Mouse (Mus musculus) CD8-positive naive resting alpha-beta T cell, adult 2 months (primary cell): ENCODE results near the gene Anapc1.
A peak's percentile ranks its signal among the peaks of the same experiment; 100 is the strongest.

Source experiments
- DNase-seq, 2 experiments: peaks; one replicate each; pipeline ENCODE4 v3.0.0; 2022; ENCODE audit warnings: low read depth in 2 of 2, low spot score in 2 of 2

The Anapc1 gene

DNA sequence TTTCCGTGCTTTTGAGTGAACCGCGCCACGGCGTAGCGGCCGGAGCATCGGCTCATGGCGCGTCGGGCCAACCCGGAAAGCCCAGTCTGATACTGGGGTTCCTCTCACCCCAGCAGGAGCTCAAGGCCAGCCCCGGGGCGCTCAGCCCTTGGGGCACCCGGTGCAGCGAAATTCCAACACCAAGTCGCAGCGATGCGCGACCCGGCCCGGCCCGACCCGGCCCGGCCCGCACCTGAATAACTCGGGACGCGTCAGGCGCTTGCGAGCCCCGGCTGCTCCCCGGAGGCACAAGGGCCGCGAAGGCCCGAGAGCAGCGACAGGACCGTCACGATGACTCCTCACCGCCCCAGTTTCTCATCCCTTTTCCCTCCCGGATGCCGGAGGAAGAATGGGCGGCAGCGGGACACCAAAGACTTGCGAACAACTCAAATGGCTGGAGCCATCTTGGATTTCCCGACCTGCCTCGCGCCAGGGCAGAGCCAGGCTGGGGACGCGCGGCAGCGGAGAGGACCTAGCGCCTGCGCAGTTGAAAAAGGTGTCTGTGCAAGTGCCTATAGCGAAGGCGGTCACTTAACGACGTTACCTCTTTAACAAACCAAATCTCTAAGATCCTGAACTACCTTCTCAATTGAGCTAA lies at the start of gene Anapc1:
Gene Anapc1, minus strand, starts transcription at position 471 of the 637 bp plus-strand sequence.
- peak; percentile 80 to 83 for DNase-seq

DNA sequence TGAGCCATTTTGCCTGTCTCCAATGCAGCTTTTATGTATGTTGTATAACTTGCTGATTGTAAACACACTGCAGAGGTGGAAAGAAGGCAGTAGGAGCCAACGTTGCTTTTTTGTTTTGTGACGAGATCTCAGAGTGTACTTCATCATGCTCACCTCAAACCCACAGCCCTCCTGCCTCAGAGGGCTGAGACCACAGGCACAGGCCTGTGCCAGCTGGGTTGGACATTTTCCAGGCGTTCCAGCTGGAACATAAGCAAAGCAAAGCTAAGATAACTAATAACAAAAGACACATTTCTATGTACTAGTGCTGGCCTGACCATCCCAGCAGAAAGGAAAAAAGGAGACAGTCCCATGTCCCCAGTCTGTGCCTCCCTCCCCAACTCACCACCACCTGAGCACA lies 47.9 kb upstream of the Anapc1 start:
- no peak for DNase-seq

DNA sequence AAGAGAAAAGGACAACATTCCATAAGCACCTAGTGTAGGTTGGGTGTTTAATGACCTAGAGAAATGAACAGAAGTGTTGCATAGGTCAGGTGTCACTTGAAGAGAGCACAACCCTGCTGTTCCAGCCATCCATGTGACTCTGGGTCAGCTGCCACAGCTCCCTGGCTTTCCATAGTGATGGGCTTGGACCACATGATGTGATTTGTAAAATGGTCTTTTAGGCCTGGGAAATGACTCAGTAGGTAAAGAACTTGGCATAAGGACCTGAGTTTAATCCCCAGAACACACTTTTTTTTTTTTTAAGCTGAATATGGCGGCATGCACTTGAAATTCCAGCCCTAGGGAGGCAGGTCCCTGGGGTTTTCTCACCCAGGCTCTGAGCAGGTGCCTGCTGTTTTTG lies 44.8 kb upstream of the Anapc1 start:
- DNase-seq: no peak

DNA sequence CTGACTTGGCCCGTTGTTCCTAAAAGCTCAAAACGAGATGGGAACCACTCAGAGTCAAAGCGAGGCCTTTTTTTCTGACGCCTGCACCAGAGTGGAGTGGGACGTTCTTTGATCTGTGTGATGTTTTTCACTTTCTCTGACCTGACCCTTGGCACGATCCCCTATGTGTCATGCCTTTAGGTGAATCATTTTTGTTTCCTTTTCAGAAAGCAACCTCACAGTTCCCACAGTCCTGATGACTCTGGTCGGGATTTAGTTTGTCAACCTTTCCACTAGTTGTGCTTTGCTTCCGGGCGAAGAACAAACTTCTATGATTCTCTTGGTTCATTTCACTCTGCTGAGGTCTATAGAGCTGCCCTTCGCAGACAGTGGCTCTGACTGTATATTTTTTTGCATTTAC lies 44.3 kb upstream of the Anapc1 start:
- DNase-seq: no peak

DNA sequence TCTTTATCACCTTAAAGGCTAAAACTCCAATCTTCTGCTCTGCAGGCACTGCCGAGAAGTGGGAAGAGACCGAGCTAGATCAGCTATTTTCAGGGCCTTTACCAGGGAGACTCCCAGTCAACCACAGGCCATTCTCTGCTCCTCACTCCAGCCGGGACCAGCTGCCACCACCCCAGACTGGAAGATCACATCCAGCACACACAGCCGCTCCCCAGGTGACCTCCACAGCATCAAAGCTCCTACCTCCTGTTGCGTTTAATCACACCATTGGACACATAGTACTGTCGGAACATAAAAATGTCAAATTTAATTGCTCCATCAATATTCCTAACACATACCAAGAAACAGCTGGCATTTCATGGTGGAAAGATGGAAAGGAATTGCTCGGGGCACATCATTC lies 42.0 kb upstream of the Anapc1 start:
- DNase-seq: no peak

DNA sequence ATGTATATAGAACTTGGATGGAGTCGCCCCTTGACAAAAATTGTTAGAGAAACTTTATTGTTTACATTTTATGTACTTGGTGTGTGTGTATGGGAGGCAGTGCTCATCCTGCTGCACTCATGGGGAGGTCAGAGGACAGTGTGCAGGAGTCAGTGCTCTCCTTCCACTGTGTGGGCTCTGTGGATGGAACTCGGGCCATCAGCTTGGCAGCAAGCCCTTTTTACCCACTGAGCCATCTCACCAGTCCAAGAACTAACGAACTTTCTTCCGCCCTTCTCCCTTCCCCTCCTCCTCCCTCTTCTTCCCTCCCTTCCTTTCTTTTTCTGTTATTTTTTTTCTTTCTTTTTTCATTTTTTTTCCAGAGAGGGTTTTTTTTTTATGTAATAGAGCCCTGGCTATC lies 40.9 kb upstream of the Anapc1 start:
- DNase-seq: no peak

DNA sequence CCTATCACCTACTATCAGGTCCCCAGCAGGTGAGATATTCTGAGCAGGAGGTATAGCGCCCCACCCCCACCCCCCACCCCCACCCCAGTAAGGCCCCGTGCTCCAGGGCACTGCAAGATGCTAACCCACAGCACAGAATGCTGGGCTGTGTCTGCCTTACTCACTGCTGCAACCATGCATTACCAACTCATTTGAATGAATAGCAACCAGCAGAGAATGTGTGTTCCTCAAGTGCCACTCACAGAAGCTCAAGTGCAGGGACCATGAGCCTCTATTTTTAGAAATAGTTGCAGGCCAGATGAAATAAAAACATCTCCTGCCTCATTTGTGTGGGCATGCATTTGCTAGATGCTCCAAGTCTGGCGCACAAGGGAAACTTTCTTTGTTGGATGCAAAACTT lies 40.4 kb upstream of the Anapc1 start:
- no peak for DNase-seq

DNA sequence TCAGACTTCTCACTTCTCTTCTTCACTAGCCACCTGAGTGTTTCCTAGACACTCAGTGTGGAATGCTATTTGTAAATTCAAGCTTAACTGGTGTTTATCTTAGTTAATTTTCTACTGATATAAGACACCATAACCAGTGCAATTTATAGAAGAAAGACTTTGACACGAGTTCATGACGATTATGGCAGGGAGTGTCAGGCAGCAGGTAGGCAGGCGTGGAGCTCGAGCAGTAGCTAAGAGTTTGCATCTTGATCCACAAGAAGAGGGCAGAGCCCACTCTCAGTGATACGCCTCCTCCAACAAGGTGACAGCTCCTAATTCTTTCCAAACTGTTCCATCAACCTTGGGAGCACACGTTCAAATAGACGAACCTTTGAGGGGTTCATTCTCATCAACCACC lies 39.4 kb upstream of the Anapc1 start:
- DNase-seq: no peak

DNA sequence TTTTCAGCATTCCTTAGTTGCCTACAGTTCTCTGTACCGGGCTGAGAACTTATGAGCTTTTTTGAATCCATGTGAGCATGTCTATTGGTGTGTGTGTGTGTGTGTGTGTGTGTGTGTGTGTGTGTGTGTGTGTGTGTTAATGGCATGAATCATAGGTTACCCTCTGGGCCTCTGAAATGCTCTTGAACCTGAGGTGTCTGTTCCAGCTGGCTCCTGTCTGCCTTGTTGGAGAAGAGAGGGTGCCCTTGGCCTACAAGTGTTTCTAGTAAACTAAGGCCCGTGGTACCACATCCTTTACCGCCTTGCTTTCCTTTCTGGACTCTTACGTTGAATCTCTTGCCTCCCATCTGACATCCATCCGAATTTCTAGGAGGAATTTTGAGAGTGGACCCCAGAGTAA lies 38.9 kb upstream of the Anapc1 start:
- DNase-seq: no peak

DNA sequence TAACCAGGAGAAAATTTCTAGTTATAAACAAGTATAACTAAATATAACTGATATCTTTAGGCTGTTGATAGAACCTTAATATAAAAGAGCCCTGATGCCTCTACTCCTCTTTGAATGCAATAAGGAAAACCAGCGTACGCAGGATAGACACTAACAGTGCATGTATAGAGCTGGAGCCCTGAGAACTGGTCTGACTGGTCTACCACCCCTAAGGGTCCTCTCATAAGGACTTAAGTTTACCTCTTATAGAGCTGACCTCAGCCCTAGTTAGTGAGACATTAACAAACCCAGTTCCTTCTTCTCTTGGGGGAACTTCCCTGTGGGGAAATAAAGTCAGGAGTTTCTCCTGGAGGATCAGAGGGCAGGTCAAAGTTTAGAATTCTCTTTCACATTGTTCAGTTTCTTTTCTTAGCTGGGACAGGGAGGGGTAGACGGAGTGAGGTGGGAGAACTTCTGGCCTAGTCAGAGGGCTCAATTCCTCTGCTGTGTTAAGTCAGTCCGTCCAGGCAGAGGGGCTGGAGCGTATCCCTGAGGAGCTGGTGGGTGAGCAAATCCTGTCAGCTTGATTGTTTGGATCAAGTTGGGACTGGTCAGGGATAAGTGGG lies 35.0 kb upstream of the Anapc1 start:
- DNase-seq: no peak

DNA sequence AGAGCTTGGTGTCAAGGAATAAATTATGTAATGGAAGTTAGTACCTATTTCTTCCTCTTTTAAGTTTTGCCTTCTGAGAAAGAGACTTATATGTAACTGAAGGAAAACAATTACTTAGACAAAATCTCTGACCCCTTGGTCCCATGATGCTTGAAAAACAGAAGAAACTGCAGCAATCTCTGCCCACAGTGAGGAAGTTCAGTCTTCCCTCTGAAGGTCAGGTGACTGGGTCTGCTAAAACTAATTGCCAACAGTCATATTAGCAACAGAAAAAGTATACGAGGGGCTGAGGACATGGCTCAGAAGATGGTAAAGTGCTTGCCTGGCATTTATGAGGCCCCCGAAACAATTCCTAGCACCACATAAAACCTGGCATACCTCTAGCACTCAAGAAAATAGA lies 32.2 kb upstream of the Anapc1 start:
- DNase-seq: no peak

DNA sequence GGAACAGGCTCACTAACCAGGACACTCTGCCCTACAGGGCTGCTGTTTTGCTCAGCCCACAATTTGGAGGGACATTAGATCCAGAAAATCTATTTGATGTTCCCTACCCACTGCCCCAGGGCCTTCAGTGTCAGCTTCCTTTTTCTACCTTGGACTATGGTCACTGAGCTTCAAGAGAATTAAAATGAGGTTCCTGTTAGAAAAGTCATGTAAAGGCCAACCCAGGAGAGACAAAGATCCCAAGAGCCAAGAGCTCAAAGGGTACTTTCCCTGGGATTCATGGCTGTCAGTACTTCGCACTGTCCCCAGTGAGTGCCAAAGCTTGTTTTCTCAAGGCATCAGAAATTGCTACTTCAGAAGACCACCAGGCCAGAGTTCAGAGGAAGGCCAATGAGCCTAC lies 28.8 kb upstream of the Anapc1 start:
- DNase-seq: no peak

DNA sequence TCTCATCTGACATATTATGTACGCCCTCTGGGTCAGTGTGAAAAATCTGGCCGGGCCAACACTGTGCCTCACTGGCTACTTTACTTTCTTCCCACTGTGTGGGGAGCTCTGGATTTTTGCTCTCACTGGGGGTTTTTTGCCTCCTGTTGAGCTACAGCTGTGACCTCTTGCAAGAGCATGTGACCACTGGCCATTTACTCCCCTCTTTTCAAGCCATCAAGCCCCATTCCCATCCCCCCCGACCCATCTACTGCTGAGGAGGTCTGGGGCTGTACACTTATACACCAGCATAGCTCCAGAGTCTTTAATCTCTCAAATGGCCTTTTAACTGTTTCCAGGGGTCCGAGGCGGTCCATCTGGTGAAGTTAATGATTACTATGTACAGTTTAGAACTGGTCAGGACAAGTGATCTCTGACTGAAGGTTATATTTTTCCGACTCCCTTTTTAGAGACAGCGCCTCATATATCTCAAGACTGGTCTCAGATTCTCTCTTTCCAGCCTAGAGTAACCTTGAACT lies 27.6 kb upstream of the Anapc1 start:
- DNase-seq: no peak

DNA sequence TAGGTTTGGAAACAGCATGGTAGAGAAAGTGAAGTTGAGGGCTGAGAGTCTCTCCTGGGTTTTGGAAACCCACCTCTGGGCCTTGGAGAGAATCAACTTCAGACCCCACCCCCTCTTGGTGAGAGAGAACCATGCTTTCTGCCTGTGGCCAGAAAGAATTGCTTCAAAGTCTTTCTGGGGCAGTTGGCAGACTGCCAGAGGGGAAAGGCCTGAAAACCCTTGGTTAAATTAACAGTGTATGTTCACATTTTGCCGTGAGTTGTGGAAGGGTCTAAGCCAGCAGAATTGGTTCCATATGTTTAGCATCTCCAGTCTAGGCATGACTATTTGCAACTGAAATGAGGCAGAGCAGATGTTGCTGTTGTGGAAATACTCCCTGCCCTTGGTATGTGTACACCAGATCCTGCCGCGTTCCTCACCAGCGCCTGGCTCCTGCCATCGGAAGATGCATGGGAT lies 26.4 kb upstream of the Anapc1 start:
- DNase-seq: no peak

DNA sequence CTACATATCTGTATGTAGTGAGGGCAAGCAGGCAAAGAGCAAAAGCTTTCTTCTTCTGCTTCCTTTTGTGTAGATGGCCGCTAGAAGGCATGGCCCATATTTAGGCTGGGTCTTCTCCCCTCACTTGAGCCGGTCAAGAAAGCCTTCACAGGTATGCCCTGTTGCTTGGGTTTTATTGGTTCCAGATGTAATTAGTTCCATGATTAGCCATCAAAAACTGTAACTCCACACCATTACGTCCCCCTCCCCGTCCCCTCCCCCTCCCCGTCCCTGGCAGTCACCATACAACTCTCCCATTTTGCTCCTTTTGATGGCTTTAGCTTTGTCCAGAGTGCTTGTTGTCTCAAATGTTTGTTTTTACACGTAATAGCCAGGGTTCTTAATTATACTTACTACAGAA lies 25.7 kb upstream of the Anapc1 start:
- DNase-seq: no peak

DNA sequence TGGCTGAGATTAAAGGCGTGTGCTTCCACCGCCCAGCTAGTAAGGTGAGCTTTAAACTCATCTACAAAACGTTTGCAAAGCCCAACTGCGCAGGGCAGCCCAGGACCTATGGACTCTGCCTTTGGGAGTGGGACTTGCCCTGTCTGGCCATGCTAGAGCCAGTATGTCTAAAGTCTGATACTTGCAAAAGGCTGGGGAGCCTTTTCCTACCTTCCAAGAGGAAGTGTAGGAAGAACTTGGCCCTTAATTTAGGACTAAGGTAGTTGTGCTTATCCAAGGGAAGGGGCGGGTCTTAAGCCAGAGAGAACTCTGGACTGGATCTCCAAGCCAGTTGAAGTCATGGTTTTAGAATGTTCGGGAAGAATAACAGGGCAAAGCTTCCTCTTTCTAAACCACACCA lies 23.4 kb upstream of the Anapc1 start:
- DNase-seq: no peak

DNA sequence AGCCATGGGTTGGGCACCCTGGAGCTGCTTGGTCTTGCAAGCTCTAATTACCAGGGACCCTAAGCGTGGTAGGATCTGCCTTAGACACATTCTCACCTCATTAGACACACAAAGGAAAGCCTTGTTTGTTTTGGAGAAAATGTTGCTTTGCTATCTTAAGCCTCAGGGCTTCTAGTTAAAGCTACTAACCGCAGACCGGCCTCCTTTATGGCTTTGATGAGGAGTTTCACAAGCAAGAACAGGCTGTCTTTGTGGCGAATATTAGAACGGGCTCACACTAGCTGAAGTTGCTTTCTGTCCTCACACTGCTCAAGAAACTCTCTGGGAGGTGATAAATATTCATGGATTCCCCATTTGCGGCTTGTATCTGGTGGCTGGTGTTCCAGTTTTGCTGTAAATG lies 22.1 kb upstream of the Anapc1 start:
- no peak for DNase-seq

DNA sequence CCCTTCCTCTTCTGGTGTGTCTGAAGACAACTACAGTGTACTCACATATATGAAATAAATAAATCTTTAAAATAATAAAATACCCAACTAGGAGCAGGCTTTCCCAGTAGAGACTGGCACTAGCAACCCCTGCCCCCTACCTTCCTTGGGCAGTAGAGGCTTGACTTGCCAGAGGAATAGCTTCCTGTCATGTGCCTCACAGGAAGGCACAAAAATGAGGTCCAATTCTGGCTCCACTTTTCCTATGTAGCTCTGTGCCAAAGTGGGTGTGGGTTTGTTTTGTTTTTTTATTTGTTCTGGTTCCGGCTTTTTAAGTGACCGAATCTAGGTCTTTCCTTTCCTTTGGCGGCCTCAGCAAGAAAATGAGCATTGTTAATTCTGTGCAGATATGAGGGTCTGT lies 17.3 kb upstream of the Anapc1 start:
- no peak for DNase-seq

DNA sequence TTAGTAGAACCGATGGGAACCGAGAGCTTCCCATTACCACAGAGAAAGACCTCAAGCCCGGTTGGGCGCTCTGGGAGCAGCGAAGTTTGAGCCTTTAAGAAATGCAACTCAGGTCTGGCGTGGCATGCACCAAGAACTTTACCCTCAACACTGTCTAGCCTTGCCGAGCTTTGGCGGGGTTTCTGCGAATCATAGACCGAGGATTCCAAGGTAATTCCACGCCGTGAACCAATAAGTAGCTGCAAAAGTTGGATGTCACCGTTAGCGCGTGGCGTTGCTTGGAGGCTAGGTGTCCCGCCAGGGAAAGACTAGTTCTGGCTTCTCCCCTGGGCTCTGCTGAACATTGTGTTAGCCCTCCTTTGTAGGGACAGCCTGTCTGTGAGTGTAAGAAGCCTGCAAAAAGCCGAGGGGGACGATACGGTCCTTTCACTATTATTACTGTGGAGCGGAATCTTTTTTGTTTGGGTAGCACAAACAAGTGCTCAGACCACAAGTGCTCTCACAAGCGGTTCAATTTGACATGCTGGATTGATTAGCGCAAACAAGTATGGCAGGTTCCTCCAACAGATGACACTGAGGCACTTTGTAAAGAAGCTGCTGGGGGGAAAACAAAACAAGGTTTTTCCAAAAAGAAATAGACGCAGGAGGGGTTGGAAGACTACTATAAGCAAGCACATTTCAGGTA lies 12.2 kb upstream of the Anapc1 start:
- no peak for DNase-seq

DNA sequence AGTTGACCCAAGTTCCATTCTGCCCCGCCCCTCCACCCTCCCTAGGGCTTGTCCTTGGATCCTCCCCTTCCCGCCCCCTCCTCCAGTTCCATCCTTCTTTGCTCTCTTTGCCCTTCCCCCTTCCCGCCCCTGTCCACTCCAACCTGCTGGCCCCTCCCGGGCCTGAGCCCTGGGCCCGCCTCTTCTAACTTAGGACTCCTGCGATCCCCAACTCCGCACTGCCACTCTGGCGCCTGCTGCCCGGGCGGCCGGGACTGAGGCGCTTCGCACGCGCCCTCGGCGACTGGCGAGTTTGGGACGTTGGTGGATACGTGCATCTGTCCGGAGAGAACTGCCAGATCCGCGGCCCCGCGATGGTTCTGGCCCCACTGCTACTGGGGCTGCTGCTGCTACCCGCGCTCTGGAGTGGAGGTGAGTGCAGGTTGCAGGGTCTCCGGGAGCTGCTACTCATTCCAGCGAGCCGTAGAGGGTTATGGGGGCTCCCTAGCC lies 11.5 kb upstream of the Anapc1 start, which contains the start of gene Mertk:
Gene Mertk, plus strand, starts transcription at position 264 of the 489 bp plus-strand sequence.
- DNase-seq: peak in 1 of 2 experiments; percentile 2

DNA sequence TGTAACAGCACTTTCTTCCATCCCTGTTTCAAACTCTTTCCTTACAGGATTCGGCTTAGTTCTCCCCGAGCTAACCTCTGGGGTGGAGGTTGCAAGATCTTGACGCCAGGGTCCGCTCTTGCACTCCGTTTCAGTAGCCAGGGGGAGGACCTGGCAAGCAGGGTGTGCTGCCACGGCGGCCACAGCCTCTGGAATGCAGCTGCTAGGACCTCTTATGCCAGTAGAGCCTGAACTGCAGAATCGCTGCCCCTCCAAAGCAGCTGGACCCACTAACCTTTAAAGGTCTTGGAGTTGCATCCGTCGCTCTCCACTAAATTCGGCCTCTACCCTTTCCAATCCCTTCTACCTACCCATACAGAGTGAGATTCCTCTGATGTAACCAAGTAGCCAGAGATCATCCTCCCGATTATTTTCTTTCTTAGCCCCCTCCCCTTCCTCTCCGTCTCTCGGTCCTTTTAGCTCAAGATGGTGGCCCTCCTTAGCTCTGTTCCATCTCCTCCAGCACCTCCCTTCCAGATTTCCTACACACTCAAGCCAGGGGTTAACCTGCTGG lies 11.0 kb upstream of the Anapc1 start:
- DNase-seq: peak; percentile 15 to 36

DNA sequence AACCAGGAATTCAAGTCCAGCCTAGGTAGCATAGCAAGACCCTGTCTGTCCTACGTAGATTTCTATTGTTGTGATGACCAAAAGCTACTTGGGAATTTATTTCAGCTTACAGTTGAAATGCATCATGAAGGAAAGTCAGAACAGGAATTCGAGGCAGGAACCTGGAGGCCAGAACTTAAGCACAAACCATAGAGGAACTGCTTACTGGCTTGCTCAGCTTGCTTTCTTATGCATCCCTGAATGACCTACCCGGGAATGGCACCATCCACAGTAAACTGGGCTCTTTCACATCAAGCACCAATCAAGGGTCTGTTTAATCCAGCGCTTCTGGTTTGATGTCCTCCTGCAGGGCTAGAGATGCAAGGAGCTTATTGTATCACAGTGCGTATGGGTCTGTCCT lies 10.4 kb upstream of the Anapc1 start:
- DNase-seq: no peak
